Mouse (Mus musculus): ENCODE results near the gene Tmem140.

DNA sequence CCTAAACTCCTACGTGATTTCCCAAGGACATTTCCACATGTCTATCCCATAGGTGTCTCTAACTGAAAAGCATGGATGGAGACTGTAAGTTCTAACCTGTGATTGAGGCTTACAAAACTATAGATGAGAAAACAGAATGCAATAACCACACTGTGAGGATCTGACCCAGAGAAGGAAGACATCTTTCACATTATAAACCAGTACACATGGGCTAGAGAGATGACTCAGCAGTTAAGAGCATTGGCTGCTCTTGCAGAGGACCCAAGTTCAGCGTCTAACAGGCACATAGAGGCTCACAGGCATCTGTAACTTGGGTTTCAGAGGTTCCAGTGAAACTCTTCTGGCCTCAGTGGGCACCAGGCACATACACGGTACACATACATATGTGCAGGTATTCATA lies 51.5 kb downstream of the Tmem140 start:
- TF ChIP-seq CTCF (IDR thresholded peaks at IDR 0.05; ENCODE audit: insufficient read depth, low read depth, low read length) (no peak), POLR2A (IDR thresholded peaks at IDR 0.05; ENCODE audit: insufficient read depth, low read depth, low read length) (no peak)
